Mouse (Mus musculus) forebrain, embryonic 12.5 days (tissue): ENCODE results near the gene Lhx5. TPM values are rescaled to one million over a fixed set of nuclear protein-coding genes. Genes with fewer than 3 reads are reported as not detected.

Experiments
- ATAC-seq: fragments of 200-750 bp; cut with Nextera tagmentation; 2 replicates; pipeline ENCODE4 v1.8.0; 2017; ENCODE audit warnings: moderate TSS enrichment; ENCODE audit not compliant: low FRiP score
- H3K27ac ChIP-seq: fragments of 300-500 bp; sonication (generic); 2 replicates; pipeline ENCODE4 v1.5.1; 2016; ENCODE audit warnings: mild to moderate bottlenecking
- H3K27me3 ChIP-seq: fragments of 300-500 bp; sonication (generic); 2 replicates; pipeline ENCODE4 v1.6.1; 2016; ENCODE audit warnings: mild to moderate bottlenecking
- H3K36me3 ChIP-seq: fragments of 300-500 bp; sonication (generic); replicated peaks from 2 replicates; pipeline ENCODE4 v1.6.1; 2016; ENCODE audit warnings: mild to moderate bottlenecking
- H3K4me1 ChIP-seq: fragments of 300-500 bp; sonication (generic); 2 replicates; pipeline ENCODE4 v1.6.1; 2016
- H3K4me2 ChIP-seq: fragments of 300-500 bp; sonication (generic); 2 replicates; pipeline ENCODE4 v1.6.1; 2016; ENCODE audit warnings: mild to moderate bottlenecking, moderate library complexity
- H3K4me3 ChIP-seq: fragments of 300-500 bp; sonication (generic); replicated peaks from 2 replicates; pipeline ENCODE4 v1.5.1; 2016; ENCODE audit warnings: mild to moderate bottlenecking
- H3K9ac ChIP-seq: fragments of 300-500 bp; sonication (generic); 2 replicates; pipeline ENCODE4 v1.6.1; 2016; ENCODE audit warnings: mild to moderate bottlenecking
- H3K9me3 ChIP-seq: fragments of 300-500 bp; sonication (generic); 2 replicates; pipeline ENCODE4 v1.6.1; 2016
- WGBS: fragments of 180-500 bp; shearing (Covaris S2); methylation state at CpG from one replicate; pipeline ENCODE4 v1.1.7; 2016; 5-methylcytosine and 5-hydroxymethylcytosine counted together
- polyA plus RNA-seq: library from polyadenylated mRNA; unstranded; fragments of >200 nt; fragmentation: Nextera tagmentation; extraction: Ambion mirVana; gene quantifications from 2 replicates; pipeline ENCODE4 v1.2.1, GENCODE M21; 2016

Lhx5 gene
- polyA plus RNA-seq, 1 experiment from 2014 or later, result 26.6 TPM

DNA sequence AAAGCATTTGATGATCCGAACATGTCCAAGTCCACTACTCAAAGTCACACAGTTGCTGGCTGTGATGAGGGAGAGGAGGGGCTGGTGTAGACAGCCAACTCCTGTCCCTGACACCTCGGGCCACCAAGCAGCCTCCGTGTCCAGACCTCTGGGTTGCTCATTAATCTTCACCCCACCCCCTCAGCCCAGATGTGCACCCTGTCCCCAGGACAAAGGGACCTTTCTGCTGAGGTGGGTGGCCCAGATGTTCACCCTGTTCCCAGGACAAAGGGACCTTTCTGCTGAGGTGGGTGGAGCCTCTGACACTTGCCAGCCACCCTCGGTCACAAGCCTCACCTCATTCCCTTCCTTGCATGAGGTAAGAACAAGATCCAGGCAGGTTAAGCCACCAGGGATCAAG lies 40.0 kb downstream of the Lhx5 start:
- no peak for ATAC-seq
- WGBS, result 51% methylated on average over 4 of the region's 4 CpGs
- Histone ChIP-seq H3K9me3 (no peaks in the 10 kb centered on the region), H3K36me3 (no peaks in the 10 kb centered on the region), H3K4me1 (peaks cover 6% of the 10 kb centered on the region; the same call in 1 of the 2 replicates), H3K4me3 (no peak overlapping the region), H3K27ac (no peak overlapping the region), H3K4me2 (no peak overlapping the region), H3K9ac (no peak overlapping the region), H3K27me3 (0 out of 2 replicates have a peak, but pooled peaks cover 2% of the 10 kb centered on the region)

DNA sequence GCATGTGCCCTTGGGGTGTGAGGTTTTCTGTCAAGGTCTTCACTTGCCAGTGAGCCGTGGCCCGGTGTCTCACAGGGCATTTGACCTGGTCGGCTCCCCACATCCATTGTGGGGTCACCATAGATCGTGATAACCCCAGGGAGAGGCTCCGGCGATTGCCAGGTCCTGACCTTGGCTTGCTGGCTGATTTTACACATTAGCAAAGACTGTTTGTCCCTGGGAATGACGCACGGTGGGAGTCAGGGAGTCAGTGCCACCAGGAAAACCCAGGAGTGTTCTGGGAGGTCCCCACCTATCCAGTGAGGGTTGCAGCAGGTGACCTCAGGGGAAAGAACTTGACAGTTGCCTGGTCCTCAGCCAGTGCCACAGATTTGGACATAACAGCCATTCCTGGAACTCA lies 41.3 kb downstream of the Lhx5 start, which contains the start of gene Sdsl:
Gene Sdsl, minus strand, starts transcription at position 41 of the 400 bp plus-strand sequence.
- Histone ChIP-seq H3K27me3 (0 out of 2 replicates have a peak, but pooled peaks cover 5% of the 10 kb centered on the region), H3K9me3 (no peaks in the 10 kb centered on the region), H3K4me3 (no peak within 1 kb of the TSS), H3K4me1 (0 out of 2 replicates have a peak, but pooled peaks cover 4% of the 10 kb centered on the region), H3K9ac (no peak within 1 kb of the TSS), H3K36me3 (no peaks in the 10 kb centered on the region), H3K27ac (no peak within 1 kb of the TSS), H3K4me2 (no peak within 1 kb of the TSS)
- ATAC-seq, result no peak
- WGBS, result 83% methylated on average over 8 of the region's 8 CpGs

DNA sequence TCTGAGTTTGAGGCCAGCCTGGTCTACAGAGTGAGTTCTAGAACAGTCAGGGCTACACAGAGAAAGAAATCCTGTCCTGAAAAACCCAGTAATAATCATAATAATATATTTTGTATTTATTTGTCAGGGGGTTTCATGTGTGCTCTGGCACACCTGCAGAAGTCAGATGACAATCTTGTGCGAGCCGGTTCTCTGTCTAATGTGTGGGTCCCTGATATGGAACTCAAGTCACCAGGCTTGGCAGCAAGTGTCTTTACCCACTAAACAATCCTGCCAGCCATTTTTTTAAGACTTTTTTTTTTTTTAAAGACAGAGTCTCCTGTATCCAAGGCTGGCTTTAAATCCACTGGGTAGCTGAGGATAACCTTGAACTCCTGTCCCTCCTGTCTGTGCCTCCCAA lies 41.9 kb downstream of the Lhx5 start:
- no peaks in the 10 kb centered on the region for H3K9me3 ChIP-seq
- WGBS, result 95% methylated on average over 2 of the region's 2 CpGs
- H3K4me1 ChIP-seq, result 0 out of 2 replicates have a peak, but pooled peaks cover 4% of the 10 kb centered on the region

DNA sequence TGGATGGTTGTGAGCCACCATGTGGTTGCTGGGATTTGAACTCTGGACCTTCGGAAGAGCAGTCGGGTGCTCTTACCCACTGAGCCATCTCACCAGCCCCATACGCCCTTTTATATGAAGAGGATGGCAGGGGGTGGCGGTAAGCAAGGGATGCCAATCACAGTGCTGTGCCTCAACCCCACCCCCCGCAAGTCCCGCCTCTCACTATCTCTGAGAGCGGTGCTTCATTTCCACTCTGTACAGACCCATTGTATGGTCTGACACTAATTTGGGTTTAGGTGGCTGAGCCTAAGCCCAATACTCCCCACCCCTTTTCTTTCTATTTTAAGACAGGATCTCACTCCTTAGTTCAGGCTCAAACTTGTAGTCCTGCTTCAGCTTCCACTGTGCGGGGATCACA lies 44.4 kb downstream of the Lhx5 start:
- H3K9me3 ChIP-seq, result no peaks in the 10 kb centered on the region
- 0 out of 2 replicates have a peak, but pooled peaks cover 4% of the 10 kb centered on the region for H3K4me1 ChIP-seq
- no peak overlapping the region for H3K9ac ChIP-seq
- H3K36me3 ChIP-seq, result no peaks in the 10 kb centered on the region
- H3K4me3 ChIP-seq, result no peak overlapping the region
- H3K27ac ChIP-seq, result no peak overlapping the region
- H3K27me3 ChIP-seq, result 0 out of 2 replicates have a peak, but pooled peaks cover 5% of the 10 kb centered on the region
- H3K4me2 ChIP-seq, result no peak overlapping the region
- ATAC-seq, result no peak
- 40% methylated on average over 8 of the region's 8 CpGs for WGBS

More for the DNA sequence above, 41.9 kb downstream of the Lhx5 start:
- Histone ChIP-seq H3K27me3 (0 out of 2 replicates have a peak, but pooled peaks cover 5% of the 10 kb centered on the region), H3K4me3 (no peak overlapping the region), H3K9ac (no peak overlapping the region), H3K4me2 (no peak overlapping the region), H3K27ac (no peak overlapping the region), H3K36me3 (no peaks in the 10 kb centered on the region)
- ATAC-seq, result no peak

DNA sequence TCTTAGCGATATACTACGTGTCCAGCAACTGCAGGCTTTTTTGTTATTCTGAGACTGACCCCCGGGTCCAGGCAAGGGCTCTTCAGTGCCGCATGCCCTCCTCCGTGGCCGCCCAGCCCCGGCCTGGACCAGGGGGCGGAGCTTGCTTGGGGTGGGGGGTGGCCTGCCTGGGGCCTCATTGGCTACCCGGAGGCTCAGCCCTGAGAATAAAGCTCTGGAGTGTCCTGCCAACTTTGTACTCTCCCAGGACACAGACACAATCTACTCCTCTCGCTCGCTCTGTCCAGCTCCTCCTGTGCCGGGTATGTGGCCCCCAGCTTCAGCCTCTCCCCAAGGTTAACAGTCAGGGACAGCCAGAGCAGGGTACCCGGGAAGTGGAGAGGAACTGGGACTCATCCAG lies 44.8 kb downstream of the Lhx5 start, which contains the start of gene Sds:
Gene Sds, plus strand, starts transcription at position 231 of the 400 bp plus-strand sequence.
- no peak within 1 kb of the TSS for H3K9ac ChIP-seq
- H3K9me3 ChIP-seq, result no peaks in the 10 kb centered on the region
- H3K4me1 ChIP-seq, result 0 out of 2 replicates have a peak, but pooled peaks cover 4% of the 10 kb centered on the region
- H3K4me3 ChIP-seq, result no peak within 1 kb of the TSS
- no peak for ATAC-seq
- H3K4me2 ChIP-seq, result no peak within 1 kb of the TSS
- no peaks in the 10 kb centered on the region for H3K36me3 ChIP-seq
- no peak within 1 kb of the TSS for H3K27ac ChIP-seq
- WGBS, result 14% methylated on average over 13 of the region's 13 CpGs
- 0 out of 2 replicates have a peak, but pooled peaks cover 5% of the 10 kb centered on the region for H3K27me3 ChIP-seq

DNA sequence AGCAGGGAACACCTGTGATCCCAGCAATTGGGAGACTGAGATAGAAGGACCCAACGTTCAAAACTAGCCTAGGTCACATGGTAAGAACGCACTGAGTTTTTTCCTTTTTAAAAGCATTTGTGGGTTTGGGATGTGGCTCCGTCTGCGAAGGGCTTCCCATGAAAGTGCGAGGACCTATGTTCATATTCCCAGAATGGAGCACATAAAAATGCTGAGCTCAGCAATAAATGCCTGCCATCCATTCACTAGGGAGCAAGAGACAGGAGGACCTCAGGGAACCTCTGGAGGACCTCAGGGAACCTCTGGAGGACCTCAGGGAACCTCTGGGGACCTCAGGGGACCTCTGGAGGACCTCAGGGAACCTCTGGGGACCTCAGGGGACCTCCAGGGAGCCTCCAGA lies 46.5 kb downstream of the Lhx5 start:
- Histone ChIP-seq H3K4me1 (0 out of 2 replicates have a peak, but pooled peaks cover 4% of the 10 kb centered on the region), H3K4me2 (no peak overlapping the region), H3K9me3 (no peaks in the 10 kb centered on the region), H3K4me3 (no peak overlapping the region), H3K27me3 (0 out of 2 replicates have a peak, but pooled peaks cover 5% of the 10 kb centered on the region), H3K36me3 (no peaks in the 10 kb centered on the region), H3K27ac (no peak overlapping the region), H3K9ac (no peak overlapping the region)
- ATAC-seq, result no peak
- WGBS, result 91% methylated on average over 5 of the region's 5 CpGs

DNA sequence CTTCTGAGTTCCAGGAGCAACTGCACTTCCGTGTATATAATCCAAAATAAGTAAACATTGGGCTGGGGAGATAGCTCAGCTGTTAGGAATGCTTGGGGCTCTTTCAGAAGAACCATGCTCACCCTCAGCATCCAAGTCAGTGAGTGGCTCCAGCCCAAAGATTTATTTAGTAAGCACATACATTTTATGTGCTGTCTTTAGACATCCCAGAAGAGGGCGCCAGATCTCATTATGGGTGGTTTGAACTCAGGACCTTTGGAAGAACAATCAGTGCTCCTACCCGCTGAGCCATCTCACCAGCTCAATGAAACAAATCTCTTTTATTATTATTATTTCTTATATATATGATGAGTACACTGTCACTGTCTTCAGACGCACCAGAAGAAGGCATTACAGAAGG lies 48.0 kb downstream of the Lhx5 start:
- Histone ChIP-seq H3K4me3 (no peak overlapping the region), H3K27me3 (0 out of 2 replicates have a peak, but pooled peaks cover 5% of the 10 kb centered on the region), H3K4me2 (no peak overlapping the region), H3K27ac (no peak overlapping the region), H3K4me1 (0 out of 2 replicates have a peak, but pooled peaks cover 4% of the 10 kb centered on the region), H3K36me3 (peaks cover 12% of the 10 kb centered on the region), H3K9me3 (no peaks in the 10 kb centered on the region), H3K9ac (no peak overlapping the region)
- 74% methylated on average over 4 of the region's 4 CpGs for WGBS
- ATAC-seq, result no peak

DNA sequence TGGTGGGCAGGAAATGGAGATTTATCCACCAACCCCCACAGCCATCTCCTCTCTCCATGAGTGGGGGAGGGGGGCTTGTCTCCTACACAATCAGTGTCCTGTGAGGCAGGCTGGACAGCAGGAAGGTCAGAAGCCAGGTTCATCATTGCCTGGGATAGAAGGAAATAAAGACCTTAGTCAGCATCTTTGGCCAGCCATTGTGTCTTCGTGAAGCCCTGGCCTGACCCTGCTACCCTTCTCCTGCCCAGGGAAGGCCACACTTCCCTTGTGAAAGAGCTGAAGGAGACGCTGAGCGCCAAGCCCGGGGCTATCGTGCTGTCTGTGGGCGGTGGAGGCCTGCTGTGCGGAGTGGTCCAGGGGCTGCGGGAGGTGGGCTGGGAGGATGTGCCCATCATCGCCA lies 49.7 kb downstream of the Lhx5 start:
- H3K9me3 ChIP-seq, result no peaks in the 10 kb centered on the region
- H3K4me2 ChIP-seq, result no peak overlapping the region
- no peak for ATAC-seq
- no peak overlapping the region for H3K9ac ChIP-seq
- H3K36me3 ChIP-seq, result peaks cover 28% of the 10 kb centered on the region
- 69% methylated on average over 9 of the region's 9 CpGs for WGBS
- H3K27ac ChIP-seq, result no peak overlapping the region
- H3K27me3 ChIP-seq, result 0 out of 2 replicates have a peak, but pooled peaks cover 5% of the 10 kb centered on the region
- 0 out of 2 replicates have a peak, but pooled peaks cover 3% of the 10 kb centered on the region for H3K4me1 ChIP-seq
- H3K4me3 ChIP-seq, result no peak overlapping the region

DNA sequence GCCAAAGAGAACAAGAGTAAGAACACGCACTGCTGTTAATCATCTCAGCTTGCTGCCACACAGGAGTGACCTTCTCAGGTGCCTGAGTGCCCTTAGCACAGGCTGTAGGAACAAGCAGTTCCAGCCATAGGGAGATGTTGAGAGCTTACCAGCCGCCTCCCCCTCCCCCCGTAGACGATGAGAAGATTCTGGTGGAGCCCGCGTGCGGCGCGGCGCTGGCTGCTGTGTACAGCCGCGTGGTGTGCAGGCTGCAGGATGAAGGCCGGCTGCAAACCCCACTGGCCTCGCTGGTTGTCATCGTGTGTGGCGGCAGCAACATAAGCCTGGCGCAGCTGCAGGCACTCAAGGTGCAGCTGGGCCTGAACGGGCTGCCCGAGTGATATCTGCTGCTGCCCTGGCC lies 51.9 kb downstream of the Lhx5 start:
- no peak for ATAC-seq
- peaks cover 43% of the 10 kb centered on the region for H3K36me3 ChIP-seq

DNA sequence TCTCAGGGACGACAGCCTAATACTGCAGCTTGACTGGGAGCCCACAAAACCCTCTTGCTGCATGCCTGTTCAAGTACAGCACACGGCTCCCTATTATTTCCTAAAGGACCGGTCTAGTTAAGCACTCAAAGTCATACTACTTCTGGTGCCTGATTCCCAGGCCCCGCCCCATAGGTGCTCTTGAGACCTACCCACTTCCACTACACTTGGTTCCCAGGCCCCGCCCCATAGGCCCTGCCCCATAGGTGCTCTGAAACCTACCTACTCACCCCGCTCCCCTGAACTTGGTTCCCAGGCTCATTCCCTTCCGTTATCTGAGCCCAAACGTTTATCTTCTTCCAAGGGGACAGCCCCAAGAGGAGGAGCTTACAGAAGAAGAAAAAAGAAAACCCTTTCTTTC lies 56.3 kb downstream of the Lhx5 start:
- Histone ChIP-seq H3K36me3 (peaks cover 60% of the 10 kb centered on the region), H3K9me3 (no peaks in the 10 kb centered on the region), H3K27ac (no peak overlapping the region), H3K9ac (no peak overlapping the region), H3K4me3 (no peak overlapping the region), H3K4me1 (no peaks in the 10 kb centered on the region), H3K4me2 (no peak overlapping the region), H3K27me3 (no peaks in the 10 kb centered on the region)
- WGBS, result 90% methylated on average over 8 of the region's 8 CpGs
- no peak for ATAC-seq

More for the DNA sequence above, 51.9 kb downstream of the Lhx5 start:
- Histone ChIP-seq H3K4me2 (no peak overlapping the region), H3K9me3 (no peaks in the 10 kb centered on the region), H3K9ac (no peak overlapping the region), H3K4me3 (no peak overlapping the region), H3K27me3 (no peaks in the 10 kb centered on the region), H3K4me1 (no peaks in the 10 kb centered on the region), H3K27ac (no peak overlapping the region)
- 83% methylated on average over 19 of the region's 19 CpGs for WGBS

DNA sequence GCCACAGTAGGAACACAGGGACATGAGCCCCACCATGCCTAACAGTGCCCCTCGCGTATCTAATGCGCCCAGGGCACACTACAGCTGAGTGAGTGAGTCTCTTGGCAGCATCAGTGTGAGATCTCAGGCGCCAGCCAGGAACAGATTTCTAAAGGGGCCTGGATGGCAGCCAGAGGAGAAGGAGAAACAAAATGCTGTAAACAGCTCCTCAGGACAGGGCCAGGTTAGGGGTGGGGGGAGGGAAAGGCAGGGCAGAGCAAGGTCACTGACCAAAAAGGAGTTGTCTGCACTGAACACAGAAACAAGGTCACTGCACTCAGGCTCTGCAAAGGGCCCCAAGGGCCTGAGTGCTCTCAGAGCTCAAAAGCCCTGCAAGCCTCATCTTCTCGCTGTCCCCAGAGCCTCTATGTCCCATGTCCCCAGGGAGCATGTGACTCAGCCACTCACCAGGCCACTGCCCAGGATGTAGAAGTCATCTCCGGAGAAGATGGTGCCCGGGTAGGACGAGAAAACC lies 59.2 kb downstream of the Lhx5 start:
- no peak overlapping the region for H3K4me2 ChIP-seq
- H3K9ac ChIP-seq, result no peak overlapping the region
- H3K4me1 ChIP-seq, result no peaks in the 10 kb centered on the region
- WGBS, result 86% methylated on average over 8 of the region's 8 CpGs
- H3K9me3 ChIP-seq, result no peaks in the 10 kb centered on the region
- no peak overlapping the region for H3K27ac ChIP-seq
- peaks cover 37% of the 10 kb centered on the region for H3K36me3 ChIP-seq
- no peak for ATAC-seq
- no peak overlapping the region for H3K4me3 ChIP-seq
- H3K27me3 ChIP-seq, result no peaks in the 10 kb centered on the region
